26 mouse cellular contexts compared by ENCODE assay signal in genomic region chr14:94209975-94210374, GRCm38 (mm10).
"Had no signal": no experiment of that assay in that cellular context is flagged by ENCODE, and none has a peak within 500 bp of the region (broad histone marks: within the 10 kb centered on the region; RNA-seq: fewer than 3 reads in every experiment).

No protein-coding gene starts in this region.

- H3K4me1 ChIP-seq: embryonic facial prominence, embryonic 10.5 days; embryonic facial prominence, embryonic 12.5 days; embryonic facial prominence, embryonic 13.5 days; embryonic facial prominence, embryonic 15.5 days; forebrain, embryonic 10.5 days; forebrain, embryonic 12.5 days; forebrain, embryonic 13.5 days; forebrain, embryonic 15.5 days had no signal

- ATAC-seq: forebrain, embryonic 13.5 days; forebrain, embryonic 14.5 days; forebrain, embryonic 15.5 days; forebrain, embryonic 16.5 days; forebrain, postnatal 0 days had no signal

- H3K27ac ChIP-seq: embryonic facial prominence, embryonic 10.5 days; embryonic facial prominence, embryonic 12.5 days; embryonic facial prominence, embryonic 13.5 days; embryonic facial prominence, embryonic 15.5 days; forebrain, embryonic 10.5 days; forebrain, embryonic 12.5 days; forebrain, embryonic 13.5 days; forebrain, embryonic 15.5 days; gastrocnemius, adult 2 months; heart, adult 2 months had no signal

- H3K27me3 ChIP-seq: embryonic facial prominence, embryonic 12.5 days; embryonic facial prominence, embryonic 13.5 days; embryonic facial prominence, embryonic 15.5 days; forebrain, embryonic 12.5 days; forebrain, embryonic 13.5 days; forebrain, embryonic 15.5 days had no signal

- H3K9me3 ChIP-seq: embryonic facial prominence, embryonic 10.5 days; embryonic facial prominence, embryonic 12.5 days; embryonic facial prominence, embryonic 13.5 days; embryonic facial prominence, embryonic 15.5 days; forebrain, embryonic 10.5 days; forebrain, embryonic 12.5 days; forebrain, embryonic 13.5 days; forebrain, embryonic 15.5 days had no signal

- H3K4me3 ChIP-seq: embryonic facial prominence, embryonic 10.5 days; embryonic facial prominence, embryonic 12.5 days; embryonic facial prominence, embryonic 13.5 days; embryonic facial prominence, embryonic 15.5 days; erythroblast, embryonic 14.5 days; forebrain, embryonic 10.5 days; forebrain, embryonic 12.5 days; forebrain, embryonic 13.5 days; forebrain, embryonic 15.5 days; gastrocnemius, adult 2 months; heart, adult 2 months had no signal

- H3K4me2 ChIP-seq: embryonic facial prominence, embryonic 12.5 days; embryonic facial prominence, embryonic 13.5 days; embryonic facial prominence, embryonic 15.5 days; forebrain, embryonic 12.5 days; forebrain, embryonic 13.5 days; forebrain, embryonic 15.5 days had no signal

- H3K36me3 ChIP-seq: embryonic facial prominence, embryonic 10.5 days; embryonic facial prominence, embryonic 12.5 days; embryonic facial prominence, embryonic 13.5 days; embryonic facial prominence, embryonic 15.5 days; forebrain, embryonic 10.5 days; forebrain, embryonic 12.5 days; forebrain, embryonic 15.5 days had no signal

- H3K9ac ChIP-seq: embryonic facial prominence, embryonic 12.5 days; embryonic facial prominence, embryonic 13.5 days; embryonic facial prominence, embryonic 15.5 days; forebrain, embryonic 12.5 days; forebrain, embryonic 13.5 days; forebrain, embryonic 15.5 days; forebrain, postnatal 0 days had no signal

- DNase-seq: cerebellum, adult 9-10 months; cerebellum, adult 9-11 months; cerebellum, postnatal 10 days; cerebellum, postnatal 14 days; cerebellum, postnatal 25 days; cerebellum, postnatal 36 days; embryo, embryonic 11 days; forebrain, postnatal 0 days; gastrocnemius, adult 2 months; gastrocnemius, postnatal 10 days; gastrocnemius, postnatal 14 days; gastrocnemius, postnatal 25 days; gastrocnemius, postnatal 36 days; heart, adult 18-20 months; heart, adult 2 months had no signal
